Mouse (Mus musculus): ENCODE results near the gene Fbxw8.

Fbxw8 gene

GRCm38 (mm10) chr5:118105536-118105935, 49.7 kb downstream of the Fbxw8 start:
- DNase-seq: no peak

DNA sequence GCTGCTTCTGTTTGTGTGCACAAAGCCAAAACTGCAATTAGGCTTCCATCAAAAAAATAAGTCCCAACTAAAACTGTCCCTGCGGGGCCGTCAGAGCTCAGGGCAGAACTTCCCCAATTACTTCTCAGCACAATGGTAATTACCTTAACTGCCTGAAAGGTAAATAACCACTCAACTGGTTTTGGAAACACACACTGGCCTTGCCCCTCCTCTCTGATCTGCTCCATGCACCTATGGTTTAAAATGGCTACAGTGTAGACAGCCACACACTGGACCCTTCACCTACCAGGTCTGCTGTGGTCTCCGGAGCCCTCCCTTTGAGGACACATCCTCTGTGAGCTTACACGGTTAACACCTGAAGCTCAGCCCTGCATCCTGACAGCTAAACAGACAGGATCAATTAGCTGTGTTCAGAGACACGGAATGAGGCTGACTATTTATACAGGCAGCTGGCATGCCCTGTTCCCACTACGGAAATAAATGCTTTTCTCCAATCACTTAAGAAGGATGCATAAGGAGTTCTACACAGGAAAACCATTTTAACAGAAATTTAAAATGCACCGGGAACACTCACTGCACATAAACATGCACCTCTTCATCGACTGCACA, 55.3 kb downstream of the Fbxw8 start:
- no peak for DNase-seq

DNA sequence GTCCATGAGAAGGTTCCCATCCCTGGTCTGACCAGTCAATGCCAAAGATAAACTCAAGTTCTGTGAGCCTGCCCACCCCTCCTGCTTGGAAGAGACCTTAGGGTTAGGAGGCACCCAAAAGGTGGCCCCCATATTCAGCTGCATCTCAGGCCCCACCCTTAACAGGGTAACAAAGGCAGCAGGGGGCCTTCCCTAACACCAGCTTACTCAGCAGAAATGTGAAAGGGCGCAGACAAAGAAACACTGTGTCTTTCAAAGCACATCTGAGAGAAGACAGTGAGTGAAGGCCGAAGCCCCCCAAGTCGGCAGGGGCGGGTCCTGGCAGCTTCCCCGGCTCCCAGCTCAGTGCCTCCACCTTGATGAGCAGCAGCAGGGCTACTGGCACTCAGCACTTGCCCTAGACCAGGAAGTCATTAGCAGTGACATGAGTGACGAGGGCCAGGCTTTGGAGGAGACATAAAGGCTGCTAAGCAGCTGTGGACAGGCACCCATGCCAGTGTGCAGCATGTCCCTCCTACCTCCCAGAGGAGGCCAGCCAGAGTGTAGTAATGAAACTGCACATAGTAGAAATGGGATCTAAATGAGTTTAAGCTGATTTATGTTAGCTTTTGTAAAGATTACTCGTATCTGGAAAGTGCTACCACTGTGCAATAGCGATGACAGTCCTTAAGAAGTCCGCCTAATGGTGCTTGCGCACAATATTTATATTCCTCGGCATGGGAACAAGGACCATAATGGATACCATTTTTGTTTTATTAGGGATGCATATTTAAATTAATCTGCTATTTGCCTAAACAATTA, 56.0 kb downstream of the Fbxw8 start:
- no peak for DNase-seq

DNA sequence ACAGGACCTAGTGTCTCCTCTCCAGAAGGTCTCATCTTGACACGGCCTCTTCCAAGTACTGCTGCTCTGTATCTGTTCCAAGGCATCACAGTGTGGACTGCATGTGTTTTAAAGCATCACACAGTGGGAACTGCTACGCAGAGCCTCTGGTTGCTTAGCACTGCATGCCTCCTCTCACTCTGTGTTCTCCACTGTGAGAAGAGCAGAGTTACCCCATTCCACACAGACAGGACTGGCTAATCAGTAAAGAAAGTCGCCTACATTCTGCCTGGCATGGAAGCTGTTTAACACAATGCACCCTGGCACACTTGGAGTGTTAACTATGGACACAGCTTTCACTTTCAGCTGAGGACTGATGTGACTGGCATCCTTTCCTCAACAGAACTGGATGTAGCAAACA, 58.9 kb downstream of the Fbxw8 start:
- no peak for DNase-seq

- no peak for DNase-seq
These were observed 59.4 kb downstream of the Fbxw8 start for GRCm38 (mm10) chr5:118095849-118096248.

DNA sequence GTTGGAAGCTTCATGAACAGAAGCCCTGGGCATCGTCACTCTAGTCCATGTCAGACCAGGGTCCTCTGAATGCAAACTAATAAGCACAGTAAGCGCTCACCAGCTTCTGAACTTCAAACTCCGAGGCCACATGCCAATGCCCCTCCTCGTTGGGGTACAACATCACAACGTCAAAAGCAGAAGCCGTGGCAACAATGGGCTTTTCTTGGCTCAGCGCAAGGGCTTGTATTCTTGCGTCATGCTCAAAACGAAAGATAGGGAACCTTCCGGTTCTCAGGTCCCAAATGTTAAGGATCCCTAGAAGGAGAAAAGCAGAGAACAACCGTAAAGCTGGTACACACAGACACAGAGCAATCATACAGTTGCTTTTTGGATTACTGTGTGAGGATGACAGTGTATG, 59.8 kb downstream of the Fbxw8 start:
- DNase-seq: no peak

DNA sequence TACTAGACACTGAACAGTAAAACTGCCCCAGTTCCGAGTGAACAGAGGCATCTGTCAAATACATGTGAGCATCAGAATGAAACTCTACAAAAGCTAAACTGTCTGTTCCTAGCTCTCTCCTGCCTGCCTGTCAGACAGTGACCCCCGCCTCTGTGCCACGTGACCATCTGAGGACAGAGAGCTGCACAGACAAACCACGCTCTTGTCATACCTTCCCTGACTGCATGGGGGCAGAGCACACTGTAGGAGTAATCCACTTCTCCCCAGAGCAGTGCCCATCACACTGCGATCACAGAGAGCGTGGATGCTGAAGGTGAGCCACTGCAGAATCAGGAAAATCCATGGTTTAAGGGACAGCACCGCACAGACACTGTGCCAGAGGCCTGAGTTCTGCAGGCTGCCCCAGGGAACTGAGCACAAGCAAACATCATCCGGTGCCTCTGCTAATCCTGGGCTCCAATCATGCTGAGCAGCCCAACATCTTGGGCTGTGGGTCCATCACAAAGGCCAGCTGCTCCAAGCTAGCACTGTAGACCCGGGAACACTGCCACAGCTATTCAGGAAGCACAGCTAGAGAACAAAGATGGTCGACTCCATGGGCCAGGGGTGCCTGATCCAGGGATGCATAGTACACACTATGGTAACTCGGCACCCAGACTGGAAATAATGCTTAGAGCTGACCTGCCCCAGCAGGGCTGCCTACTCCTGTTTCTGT, 61.8 kb downstream of the Fbxw8 start:
- DNase-seq: no peak

DNA sequence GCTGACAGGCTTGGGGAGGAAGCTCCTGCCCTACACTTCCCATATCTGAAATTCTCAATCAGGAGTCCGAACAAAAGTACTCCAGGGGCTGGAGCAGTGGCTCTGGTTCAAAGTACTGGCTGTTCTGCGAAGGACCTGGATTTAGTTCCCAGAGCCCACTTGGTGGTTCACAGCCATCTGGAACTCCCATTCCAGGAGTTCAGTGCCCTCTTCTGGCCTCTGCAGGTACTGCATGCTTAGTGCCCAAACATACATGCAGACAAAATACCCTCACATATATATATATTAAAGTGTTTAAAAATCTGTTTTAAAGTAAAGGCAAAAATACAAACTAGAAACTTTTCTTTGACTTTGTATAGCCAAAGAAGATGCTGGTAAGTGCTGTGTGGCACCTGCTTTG, 64.4 kb downstream of the Fbxw8 start:
- peak; percentile 60 for DNase-seq

- DNase-seq: no peak
These were observed 65.2 kb downstream of the Fbxw8 start for GRCm38 (mm10) chr5:118090101-118090500.

- no peak for DNase-seq
These were observed 66.2 kb downstream of the Fbxw8 start for GRCm38 (mm10) chr5:118089102-118089501.

- DNase-seq: no peak
These were observed 68.3 kb downstream of the Fbxw8 start for GRCm38 (mm10) chr5:118086956-118087355.

GRCm38 (mm10) chr5:118085313-118085712, 70.0 kb downstream of the Fbxw8 start:
- no peak for DNase-seq

- DNase-seq: no peak
These were observed 71.0 kb downstream of the Fbxw8 start for GRCm38 (mm10) chr5:118084171-118084727.

DNA sequence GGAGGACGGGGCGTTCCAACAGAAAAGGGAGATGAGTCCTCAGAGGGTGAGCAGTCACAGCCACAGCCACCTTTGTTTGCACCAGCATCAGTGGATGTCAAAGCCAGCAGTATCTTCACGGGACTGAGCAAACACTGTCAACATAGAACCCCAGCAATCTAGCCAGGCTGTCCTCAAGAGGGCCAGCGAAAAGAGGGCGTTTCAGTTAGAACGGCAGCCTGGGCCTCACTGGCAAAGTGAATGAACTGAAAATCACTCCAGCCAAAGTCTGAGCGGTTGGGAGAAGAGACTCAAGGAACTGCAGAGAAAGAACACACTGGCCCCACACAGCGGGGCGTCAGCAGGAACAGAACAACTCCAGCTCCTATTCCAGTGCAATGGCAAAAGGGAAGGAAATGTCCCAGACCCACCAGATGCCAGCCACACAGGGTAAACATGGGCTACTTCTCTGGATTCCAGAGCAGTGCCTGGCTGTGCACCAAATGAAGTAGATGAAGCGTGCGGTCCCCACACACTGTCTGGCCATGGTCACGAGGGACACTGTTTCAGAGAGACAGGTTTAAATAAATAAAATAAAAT, 72.1 kb downstream of the Fbxw8 start:
- no peak for DNase-seq

DNA sequence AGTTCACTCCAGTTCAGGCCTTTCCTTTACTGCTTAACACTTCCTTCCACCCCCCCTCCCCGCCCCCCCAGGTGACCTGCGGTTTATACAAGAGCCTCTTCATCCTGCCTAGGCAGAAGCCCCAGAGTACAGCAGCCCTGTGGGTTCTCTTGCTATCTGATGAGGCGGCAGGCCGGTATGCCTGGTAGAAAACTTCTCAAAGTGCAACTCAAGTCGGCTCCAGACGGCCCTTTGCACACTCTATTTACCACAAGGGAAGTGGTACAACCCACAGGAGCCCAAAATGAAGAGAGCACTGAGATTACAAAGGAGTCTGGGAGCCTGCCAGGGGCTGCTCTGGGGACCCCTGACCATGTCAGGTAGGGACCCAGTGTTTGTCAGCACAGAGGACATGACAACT, 73.3 kb downstream of the Fbxw8 start:
- no peak for DNase-seq

- no peak for DNase-seq
These were observed 73.8 kb downstream of the Fbxw8 start for GRCm38 (mm10) chr5:118081374-118081949.

- no peak for DNase-seq
These were observed 75.4 kb downstream of the Fbxw8 start for GRCm38 (mm10) chr5:118079839-118080250.

DNA sequence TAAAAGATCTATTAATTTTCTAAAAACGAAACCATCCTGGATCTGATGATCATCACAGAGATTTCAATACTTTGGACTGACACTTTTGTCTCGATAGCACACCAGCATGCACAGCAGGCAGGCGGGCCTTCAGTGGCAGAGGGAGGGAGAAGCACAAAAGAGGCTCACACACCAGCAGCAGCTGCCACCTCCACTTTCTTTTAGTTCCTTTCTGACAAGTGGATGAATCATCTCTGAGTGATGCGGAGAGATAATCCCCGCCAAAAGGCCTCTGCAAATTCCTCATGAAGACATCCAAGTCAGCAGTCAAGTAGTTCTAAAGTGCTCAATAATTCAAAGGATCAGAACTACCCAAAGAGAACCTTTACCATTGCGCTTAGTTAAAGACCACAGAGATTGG, 75.9 kb downstream of the Fbxw8 start:
- DNase-seq: no peak

- DNase-seq: no peak
These were observed 76.7 kb downstream of the Fbxw8 start for GRCm38 (mm10) chr5:118078550-118078949.

DNA sequence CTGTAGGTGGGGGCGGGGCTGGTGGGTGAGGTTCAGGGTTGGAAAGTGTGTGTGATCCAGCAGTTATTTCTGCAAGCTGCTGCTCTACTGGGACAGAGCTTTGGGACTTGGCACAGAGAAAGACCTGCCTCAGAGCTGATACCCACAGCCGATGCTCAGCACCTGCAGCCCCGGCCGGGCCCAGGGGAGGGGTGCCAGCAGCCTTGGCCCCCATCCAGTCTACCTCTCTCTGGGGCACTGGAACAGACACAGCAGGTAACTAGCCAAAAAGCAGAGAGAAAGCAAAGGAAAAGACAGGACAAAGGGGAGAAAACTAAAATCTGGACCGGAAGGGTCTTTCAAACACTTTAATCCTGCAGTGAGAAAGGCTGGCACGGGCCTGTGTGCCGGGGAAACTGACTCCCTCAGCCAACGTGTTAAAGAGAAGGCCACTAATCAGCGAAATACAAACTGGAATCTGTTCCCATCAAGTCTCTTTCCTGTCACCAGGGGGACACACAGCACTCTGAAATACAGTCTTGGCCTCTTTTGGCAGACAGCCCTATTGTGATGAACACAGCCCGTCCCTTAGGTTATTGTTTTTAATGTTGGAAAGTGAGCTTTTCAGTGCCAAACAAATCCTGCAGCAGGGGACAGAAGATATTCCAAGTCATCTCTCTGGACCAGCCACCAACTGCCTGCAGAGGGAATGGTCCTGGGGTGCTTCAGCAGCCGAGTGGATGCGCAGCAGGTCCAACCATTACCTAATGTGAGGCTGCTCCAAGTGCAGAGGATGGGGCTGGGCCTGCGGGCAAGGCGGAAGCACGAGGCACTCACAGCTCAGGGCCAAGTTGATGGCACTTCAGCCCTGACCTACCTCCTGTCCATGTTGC, 78.3 kb downstream of the Fbxw8 start:
- DNase-seq: no peak

- no peak for DNase-seq
These were observed 82.0 kb downstream of the Fbxw8 start for GRCm38 (mm10) chr5:118073213-118073773.

DNA sequence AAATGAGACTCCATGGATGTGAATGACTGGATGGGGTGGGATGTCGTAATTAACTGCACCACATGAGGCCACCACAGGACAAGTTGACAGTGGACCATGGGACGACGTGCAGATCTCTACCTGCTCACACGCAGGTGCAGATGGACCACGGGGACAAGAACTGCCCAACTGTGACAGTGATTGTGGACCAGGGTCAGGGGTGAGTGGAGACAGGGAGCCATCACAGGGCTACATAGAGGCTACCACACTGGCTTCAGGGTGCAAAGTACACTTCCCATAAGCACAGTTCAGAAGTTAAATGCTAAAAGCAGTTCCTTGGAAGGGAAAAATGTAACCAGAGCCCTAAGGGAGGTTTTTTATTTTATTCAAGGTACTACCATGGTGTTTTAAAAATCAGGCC, 83.5 kb downstream of the Fbxw8 start:
- peak; percentile 37 for DNase-seq
